Mouse (Mus musculus): ENCODE measurements at regions not wholly inside any gene's neighbourhood (a gene's known extent, or its start where the extent isn't known, plus 50 kb on each side); places are given as distances from the start of the nearest gene placed in this dataset.

DNA sequence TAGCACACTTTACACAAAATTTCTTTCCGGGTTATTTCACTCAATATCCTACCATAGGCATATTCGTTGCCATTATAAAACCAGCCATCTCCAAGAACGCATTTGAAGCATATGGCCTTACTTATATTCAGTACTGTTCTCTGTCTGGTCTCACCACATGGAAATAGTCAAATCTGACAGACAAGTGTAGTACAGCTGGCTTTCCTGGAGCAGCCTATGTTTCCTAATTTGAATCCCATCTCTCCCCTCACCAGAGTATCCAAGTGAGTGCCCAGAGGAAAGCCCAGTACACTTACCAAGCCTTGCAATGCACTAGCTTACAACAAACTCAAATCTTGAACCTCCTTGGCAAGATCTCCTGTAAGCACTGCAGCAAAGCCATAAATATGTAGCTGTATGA lies 363.4 kb upstream of the Clec14a start:
- TF ChIP-seq BHLHE40 (IDR thresholded peaks at IDR 0.05; ENCODE audit: low read depth, low read length) (no peak), USF2 (conservative IDR thresholded peaks at IDR 0.05; ENCODE audit: low read depth, low read length) (no peak), POLR2A (IDR thresholded peaks at IDR 0.05; ENCODE audit: low read depth, low read length) (no peak), CTCF (conservative IDR thresholded peaks at IDR 0.05 in 1 of 2, IDR thresholded peaks at IDR 0.05 in 1 of 2; ENCODE audit: low read depth in 2 of 2, low read length in 2 of 2) (no peak), KAT2A (IDR thresholded peaks at IDR 0.05; ENCODE audit: insufficient replicate concordance, low read length) (no peak), MAFK (IDR thresholded peaks at IDR 0.05; ENCODE audit: insufficient replicate concordance, low read length) (no peak), EP300 (IDR thresholded peaks at IDR 0.05; ENCODE audit: low read length) (no peak)
